Mouse (Mus musculus) 416B (cell line): ENCODE data around the gene Myo9a.
"Not testable (repeated sequence)": the region's sequence is repeated elsewhere in the genome, so short reads cannot be mapped to it uniquely, and the experiment has no call there.

Source experiments
- DNase-seq: peaks from one replicate; pipeline ENCODE4 v3.0.0; 2011; ENCODE audit warnings: low read depth

Gene Myo9a

DNA sequence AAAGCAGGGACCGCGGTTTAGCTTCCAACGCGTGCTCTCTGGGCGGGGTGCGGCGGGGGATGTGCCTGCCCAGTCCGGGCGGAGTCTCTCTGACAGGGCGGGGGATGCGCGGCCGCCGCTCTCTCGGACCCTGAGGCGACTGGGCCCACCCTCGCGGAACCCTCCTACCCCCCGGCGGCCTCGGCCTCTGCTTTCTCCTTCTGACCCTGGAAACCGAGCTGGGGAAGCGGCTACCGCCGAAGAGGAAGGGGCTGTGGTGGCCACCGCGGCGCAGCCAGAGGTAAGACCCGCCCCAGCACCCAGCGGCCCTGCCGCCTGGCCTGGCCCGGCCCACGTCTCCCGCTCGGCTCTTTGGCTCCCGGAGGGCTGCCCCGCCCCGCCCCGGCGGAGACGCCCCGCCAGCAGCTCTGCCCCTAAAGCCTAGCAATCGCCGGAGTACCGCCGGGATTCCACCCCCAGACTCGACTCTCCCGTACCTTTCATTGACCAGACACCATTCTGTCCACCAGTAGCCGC, 428 bp downstream of the Myo9a start:
- peak; percentile 83 for DNase-seq

DNA sequence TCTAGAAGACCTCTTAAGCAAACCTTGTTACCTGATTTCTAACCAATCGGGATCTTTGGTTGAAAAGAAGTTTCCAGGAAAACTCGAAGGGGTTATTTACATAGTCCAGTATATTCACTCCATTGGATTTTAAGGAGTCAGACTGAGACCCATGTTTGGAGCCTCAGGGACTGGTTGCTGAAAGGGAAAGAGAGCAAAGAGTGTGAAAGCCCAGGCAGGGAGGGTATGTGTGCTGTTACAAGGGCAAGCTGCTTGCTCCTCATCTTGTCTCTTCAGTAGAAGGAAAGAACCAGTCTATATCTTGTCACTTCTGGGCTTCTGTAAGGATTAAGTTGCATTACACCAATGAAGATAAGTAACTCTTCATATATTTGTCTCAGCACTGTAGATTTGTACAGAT, 1.3 kb downstream of the Myo9a start:
- DNase-seq = peak; percentile 26

DNA sequence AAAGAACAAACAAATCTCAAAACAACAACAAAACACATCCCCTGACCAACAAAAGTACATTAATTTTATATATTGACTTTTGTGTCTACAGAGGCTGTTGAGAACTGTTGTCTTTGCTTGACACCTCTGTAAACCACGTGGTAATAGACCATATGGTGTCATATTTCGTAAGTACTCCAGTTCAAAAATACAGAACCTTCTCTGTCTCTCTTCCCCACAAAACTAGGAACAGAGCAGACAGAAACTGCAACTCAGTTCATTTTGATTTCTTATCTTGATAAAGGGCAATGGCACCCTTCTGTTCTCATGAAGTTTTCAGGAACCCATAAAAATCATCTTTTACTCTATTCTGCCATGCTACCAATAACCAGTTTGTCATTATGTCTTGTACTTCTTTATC, 4.5 kb downstream of the Myo9a start:
- peak; percentile 76 for DNase-seq

DNA sequence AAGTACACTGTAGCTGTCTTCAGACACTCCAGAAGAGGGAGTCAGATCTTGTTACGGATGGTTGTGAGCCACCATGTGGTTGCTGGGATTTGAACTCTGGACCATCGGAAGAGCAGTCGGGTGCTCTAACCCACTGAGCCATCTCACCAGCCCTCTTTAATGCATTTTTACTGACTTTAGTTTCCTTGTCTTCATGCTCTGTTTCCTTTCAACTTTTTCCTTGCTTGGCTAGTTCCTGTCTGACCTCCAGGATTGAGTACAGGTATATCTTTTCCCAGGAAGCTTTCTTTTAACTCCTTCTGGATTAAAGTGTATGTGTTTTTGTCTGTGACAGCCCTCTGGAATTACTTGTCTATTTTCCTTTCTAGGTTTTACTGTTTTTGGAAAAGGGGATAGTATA, 6.3 kb downstream of the Myo9a start:
- not testable (repeated sequence) for DNase-seq

DNA sequence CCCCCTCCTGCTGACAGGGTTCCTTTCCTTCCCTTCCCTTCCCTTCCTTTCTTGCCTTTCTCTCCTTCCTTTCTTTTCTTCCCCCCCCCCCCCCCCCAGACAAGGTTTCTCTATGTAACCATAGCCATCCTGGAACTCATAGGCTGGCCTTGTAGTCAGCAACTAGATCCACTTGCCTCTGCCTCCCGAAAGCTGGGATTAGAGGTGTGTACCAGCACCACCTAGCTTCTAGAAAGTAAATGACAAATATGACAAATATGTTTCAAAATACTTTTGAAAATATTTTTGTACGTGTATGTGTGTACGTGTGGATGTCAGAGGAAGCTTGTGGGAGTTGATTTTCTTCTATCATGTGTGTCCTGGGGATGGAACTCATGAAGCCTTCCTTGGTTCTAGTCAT, 9.8 kb downstream of the Myo9a start:
- peak; percentile 76 for DNase-seq

DNA sequence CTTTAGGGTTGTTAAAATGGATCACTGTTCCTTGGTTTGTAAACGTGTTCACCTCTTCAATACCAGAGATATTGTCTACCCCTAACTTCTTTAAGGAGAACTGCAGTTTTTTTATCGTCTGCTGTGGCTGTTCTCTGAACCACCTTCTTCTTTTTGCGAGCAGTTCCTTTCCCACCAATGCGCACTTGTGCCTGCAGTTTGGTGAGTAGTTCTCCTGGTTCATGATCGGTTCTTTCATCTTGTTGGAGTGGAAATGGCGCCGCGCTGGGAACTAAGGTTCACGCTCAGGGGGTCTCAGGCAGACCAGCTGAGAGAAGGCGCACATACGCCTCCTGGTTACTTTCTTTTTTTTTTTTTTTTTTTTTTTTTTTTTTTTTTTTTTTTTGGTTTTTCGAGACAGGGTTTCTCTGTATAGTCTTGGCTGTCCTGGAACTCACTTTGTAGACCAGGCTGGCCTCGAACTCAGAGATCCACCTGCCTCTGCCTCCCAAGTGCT, 16.3 kb downstream of the Myo9a start:
- not testable (repeated sequence) for DNase-seq

DNA sequence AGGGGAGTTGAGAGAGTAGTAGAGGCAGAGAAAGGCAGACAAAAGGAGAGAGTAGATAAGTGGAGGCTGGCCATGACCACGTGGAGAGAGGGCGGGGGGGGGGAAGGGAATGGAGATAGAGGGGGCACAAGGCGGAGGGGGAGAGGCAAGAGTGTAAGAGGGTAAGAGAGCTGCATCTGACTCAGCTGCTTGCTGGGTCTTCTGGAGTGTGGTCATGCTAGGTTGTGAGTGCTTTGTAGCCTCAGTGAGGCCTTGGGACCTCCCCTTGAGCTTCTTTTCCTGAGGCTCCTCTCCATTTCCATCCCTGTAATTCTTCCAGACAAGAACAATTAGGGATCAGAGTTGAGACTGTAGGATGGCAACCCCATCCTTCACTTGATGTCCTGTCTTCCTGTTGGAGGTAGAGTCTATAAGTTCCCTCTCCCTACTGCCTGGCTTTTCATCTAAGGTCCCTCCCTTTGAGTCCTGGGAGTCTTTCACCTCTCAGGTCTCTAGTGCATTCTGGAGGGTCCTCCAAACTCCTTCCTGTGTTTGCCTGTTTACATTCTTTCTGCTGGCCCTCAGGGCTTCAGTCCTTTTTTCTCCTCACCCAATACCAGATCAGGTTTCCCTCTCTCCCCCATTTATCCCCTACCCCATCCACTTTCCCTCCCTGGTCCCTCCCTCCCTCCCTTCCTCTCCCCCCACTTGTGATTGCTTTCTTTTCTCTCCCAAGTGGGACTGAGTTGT, 55.5 kb downstream of the Myo9a start:
- DNase-seq = not testable (repeated sequence)

DNA sequence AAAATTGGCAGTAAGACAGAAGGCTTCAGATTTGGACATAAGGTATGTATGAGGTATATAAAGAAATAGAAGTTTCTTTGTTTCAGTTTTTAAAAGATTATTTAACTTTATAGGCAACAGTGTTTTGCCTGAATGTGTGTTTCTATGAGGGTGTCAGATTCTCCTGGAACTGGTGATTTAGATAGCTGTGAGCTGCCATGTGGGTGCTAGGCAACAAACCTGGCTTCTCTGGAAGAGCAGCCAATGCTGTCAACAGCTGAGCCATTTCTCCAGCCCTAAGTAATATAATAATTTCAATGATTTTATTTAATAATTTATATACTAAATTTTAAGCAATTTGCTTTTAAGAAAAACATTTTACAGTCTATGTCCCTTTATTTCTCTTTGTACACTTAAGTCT, 133.9 kb downstream of the Myo9a start:
- DNase-seq = no peak

DNA sequence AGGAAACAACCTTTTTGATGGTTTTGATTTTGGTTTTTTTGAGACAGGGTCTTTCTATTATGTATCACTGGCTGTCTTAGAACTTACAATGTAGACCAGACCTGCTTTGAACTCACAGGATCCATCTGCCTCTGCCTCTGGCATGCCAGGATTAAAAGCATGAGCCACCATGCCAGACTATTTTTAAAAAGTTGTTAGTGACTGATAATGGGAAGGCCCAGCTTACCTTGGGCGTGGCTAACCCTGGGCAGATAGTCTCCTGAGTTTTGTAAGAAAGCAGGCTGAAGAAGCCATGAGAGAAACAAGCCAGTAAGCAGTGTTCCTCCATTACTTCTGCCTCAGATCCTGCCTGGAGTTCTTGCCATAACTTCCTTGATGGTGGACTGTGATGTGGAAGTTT, 152.7 kb downstream of the Myo9a start:
- no peak for DNase-seq

DNA sequence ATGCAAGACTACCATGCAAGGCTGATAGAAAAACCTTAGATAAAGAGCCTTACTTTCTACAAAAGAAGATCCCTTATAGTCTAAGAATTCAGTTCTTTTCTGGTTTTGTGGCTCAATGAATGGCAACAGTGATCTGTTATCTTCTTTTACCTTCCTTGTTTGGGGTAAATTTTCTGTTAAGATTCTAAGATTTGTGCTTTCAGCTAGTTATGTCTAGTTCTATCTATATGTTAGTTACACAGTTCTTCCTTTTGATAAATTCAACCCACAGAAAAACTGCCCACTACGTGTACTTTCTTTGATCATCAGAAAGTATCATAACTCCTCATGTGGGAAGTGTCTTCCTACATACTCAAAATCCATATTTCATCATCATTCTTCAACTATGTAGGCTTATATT, 164.1 kb downstream of the Myo9a start:
- no peak for DNase-seq

DNA sequence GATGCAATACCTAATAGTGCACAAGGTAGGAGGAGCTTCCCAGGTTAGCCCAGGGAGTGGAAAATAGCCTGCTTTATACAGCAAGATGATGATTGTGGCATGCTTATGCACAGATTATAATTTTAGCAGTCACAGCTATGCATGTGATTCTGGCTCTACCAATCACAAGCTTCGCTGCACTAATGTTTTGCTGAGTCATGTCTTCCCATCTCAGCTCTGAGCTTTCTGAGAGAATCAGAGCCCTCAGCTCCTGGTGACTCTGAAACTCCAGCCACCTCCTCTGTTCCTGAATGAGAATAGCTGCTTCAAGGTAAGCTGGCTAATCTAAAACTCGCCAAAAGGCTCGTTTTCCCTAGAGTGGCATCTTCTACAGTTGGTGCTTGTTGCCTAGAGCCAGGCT, 179.6 kb downstream of the Myo9a start:
- DNase-seq = peak; percentile 14

DNA sequence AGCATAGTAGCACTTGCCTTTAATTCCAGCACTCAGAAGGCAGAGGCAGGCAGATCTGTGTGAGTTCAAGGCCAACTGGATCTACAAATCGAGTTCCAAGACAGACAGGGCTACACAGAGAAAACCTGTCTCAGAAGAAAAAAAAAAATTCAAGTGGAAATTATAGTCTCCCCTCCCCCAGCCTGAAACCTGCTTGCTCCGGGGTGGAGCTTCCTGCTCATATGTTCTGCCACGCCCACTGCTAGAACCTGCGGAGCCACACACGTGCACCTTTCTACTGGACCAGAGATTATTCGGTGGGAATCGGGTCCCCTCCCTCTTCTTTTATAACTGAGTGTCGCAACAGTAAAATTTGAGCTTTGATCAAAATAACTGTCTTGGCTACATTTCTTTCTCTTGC, 185.2 kb downstream of the Myo9a start:
- not testable (repeated sequence) for DNase-seq

DNA sequence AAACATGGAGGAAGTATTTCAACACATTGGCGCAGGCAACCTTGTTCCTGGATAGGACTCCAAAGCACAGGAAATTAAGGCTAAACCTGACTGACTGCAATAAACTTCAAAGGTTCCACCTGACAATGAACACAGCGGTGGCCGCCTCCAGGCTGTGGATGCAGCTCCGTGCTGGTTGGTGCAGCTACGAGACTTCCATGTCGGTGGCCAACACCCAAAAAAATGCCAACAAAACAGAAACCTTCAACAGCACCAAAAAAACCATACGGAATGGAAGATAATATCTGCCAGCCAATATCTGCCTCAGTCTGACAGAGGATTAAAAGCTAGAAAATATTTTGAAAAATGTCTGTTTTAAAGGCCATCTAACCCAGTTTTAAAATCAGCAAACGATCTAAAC, 187.8 kb downstream of the Myo9a start:
- no peak for DNase-seq

DNA sequence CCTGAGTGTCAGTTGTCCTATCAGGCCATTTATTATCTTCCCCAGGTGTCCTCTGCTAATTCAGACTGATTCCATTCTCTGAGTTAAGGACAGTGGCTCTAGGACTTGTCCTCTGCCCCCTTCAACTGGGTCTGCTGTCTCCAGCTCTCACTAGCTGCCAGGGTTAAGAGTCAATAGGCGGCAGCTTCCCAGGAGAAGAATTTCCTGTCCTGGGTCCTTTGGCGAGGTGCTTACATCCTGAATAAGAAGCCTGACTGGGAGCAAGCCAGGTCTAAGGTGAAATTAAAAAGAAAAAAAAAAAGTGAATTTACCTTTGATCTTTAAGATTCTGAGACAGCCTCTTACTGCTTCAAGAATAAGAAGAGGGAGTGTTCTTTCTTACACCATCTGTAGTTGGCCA, 189.0 kb downstream of the Myo9a start:
- no peak for DNase-seq

DNA sequence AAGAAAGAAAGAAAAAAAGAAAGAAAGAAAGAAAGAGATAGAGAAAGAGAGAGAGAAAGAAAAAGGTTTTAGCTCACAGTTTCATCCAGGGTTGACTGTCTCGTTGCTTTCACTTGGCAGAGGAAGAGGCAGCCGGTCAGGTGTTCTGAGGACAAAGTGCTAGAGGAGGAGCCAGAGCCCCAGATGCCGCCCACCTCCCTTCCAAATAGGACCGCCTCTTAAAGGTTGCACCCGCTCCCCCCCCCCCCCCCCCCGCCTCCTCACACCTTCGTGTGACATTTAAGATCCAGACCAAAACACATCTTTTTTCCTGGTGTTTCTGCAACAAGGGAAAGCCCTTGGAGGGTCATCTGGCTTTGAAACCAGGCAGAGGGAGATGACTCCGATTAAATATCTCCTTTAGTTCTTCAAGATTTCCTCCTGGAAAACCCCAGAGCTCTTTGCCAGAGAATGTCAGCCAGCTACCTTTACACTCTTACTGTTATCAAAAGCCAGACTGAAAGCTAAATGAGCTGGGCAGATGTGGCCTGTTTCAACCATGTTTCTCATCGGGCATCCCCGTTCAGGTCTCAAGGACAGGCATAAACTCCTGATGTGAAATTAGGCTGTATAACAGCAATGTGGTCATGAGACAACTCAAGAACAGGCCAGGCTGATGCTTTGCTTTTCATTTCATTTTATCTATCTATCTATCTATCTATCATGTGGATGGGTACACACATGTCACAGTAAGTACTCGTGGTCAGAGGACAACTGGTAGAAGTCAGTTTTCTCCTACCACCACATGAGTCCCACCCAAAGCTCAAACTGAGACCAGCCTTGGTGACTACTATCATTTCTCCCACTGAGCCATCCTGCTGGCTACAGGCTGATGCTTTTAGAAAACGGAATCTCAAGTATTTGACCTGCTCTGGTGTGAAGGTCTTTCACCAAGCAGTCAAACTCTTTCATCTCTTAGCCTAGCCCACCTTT, 190.5 kb downstream of the Myo9a start:
- DNase-seq = no peak

DNA sequence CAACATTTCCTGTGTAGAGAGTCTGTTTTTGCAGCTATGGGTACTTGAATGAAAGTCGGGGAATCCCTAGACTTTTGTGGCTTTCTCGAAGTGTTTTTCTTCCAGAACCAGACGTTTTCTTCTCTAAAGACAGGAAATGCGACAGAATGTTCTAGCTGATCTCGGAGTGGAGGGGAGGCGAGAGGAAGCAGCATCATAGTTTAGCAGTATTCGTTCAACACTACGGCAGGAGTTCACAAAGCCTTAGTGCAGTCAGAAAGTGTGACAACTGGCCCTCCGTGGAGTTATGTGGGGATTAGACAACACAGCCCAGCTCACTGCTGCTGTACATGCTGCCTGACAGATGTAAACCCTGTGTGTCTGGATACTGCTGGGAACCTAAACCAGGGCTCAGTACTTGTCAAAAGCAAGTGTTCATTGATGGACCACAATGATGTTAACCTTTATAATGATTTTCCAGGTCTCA, 191.2 kb downstream of the Myo9a start:
- DNase-seq = peak; percentile 35

DNA sequence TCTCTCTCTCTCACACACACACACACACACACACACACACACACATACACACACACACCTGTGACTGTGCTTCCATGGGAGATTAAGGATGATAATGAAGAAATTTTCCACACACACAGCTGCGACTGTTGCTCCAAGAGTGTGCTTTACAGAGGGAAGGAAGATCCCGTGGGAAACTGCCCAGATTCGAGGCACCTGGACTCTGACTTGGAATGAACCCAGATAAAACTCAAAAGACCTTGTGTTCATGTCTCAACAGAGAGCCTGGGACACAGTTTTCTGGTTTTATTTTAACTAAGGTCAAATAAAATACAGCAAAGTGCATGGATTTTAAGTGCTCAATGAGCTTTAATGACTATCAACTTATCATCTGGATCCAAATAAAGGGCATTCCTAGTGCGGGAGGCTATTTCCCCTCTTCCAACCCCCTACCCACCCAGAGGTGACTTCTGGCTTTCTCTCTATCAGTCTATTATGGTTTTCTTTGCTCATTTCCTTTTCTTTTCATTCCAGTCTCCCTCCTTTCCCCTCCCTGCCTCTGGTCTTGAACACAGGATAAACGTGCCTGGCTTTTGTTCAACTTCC, 191.9 kb downstream of the Myo9a start:
- DNase-seq = no peak

DNA sequence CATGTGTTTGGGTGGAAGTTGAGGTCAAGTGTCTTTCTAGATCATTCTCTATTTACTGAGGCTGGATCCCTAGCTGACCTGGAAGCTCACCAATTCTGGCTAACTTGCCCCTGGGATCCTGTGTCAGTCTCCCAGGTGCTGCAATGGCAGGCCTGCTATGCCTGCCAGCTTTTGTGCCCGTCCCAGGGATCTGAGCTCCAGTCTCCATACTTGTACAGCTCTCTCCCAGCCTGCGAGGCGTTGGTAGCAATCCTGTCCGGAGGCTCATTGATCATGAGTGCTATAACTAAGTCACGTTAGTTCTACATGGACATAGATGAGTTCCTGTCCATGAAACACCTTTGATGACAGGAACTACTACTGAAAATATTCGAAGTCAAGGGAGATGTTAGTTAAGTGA, 193.1 kb downstream of the Myo9a start:
- no peak for DNase-seq

DNA sequence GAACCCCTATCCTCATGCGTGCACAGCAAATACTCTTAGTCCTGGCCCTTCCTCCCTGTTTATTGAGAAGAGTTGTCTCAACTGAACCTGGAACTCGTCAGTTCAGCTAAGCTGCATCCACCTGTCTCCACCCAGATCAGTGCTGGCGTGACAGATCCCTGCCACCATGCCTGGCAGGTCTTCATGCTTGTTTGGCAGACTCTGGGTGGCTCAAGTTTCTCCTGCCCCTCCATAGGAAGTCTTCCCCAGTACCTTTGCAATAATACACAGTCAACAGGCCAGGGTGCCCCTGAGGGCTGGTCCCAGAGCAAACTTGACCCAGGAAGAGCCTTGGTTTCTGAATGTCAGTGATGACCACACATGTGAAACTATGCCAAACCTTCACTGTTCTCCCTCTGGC, 194.5 kb downstream of the Myo9a start:
- no peak for DNase-seq

DNA sequence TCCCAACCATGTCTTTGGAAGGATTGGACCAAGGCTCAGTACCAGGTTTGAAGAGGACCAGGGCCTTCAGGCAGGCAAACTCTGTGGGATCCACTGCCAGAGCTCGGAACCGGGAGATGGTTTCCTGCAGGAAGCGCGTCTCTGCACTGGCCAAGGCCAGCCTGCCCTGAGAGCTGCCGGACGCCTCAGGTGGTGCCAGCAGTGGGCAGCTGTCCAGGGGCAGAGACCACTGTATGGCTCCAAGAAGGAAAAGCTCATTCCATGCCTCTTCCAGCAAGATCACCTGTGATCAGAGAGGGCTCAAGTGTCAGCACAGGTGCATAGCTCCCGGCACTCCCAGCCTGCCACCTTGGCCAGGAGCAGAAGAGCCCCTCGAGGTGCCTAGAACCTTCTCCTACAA, 196.6 kb downstream of the Myo9a start:
- no peak for DNase-seq

DNA sequence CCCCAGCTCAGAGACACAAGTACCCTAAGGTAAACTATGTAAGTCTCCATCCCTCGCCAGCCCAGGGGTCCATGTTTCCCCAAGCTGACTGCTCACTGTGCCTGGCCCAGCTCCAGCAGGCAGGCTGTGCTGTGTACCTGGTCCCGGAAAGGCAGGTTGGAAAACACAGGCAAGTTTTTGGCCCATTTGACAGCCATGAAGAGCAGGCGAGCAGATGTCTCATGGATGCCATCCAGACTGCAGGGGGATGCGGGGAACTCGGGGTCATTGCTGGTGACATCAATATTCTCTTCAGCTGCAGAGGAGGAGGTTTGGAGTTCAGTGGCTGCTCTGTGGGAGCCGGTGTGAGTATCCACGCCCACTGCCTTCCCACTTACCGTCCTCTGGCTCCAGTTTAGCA, 197.5 kb downstream of the Myo9a start:
- DNase-seq = no peak

DNA sequence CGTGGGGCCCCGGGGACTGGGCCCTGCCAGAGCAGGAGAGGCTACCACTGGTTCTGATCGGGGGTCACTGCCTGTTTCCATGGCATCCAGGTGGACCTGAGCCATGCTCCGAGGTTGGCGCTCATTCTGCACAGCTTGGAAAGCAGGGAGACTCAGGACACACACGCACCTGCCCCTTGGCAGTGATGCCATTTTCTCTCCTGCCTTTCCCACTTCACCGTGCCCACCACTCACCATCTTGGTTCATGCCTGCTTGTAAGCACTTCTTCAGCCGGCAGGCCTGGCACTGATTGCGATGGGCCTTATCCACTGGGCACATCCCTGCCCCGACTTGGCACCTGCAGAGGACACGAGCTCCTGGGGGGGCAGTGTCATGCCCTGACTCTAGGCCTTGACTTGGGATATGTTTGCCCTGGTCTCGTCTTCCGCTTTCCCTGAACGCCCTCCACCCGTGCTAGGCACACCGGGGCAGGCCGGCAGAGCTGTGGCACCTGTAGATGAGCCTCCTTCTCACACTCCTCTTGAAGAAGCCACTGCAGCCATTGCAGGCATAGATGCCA, 198.1 kb downstream of the Myo9a start:
- DNase-seq = no peak
